Mouse (Mus musculus) thymus, adult 18-20 months (tissue): ENCODE measurements around the gene Npvf.
"Not testable (repeated sequence)": the region's sequence is repeated elsewhere in the genome, so short reads cannot be mapped to it uniquely, and the experiment has no call there.

Experiments
- DNase-seq, 2 experiments: peaks; one replicate each; pipeline ENCODE4 v3.0.0; 2022; ENCODE audit warnings: mixed read lengths in 2 of 2

Npvf gene

DNA sequence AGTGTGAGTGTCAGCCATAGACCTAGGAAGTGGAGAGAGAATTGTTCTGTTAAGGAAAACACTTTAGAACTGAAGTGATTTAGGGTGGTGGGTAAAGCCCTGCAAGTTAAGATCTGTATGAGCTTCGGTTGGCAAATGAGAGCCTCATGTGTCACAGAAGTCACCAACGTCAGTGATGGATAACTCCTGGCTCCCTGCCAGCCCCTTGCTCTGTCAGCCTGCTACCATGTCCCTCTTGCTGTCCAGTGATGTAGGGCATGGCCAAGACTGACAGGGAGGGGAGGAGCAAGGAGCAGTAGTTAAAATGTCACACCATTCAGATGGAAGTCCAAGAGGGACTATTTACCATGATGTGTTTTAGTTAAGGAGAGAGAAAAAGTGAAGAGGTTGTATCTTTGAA is 14.6 kb downstream of the Npvf start:
- no peak for DNase-seq

DNA sequence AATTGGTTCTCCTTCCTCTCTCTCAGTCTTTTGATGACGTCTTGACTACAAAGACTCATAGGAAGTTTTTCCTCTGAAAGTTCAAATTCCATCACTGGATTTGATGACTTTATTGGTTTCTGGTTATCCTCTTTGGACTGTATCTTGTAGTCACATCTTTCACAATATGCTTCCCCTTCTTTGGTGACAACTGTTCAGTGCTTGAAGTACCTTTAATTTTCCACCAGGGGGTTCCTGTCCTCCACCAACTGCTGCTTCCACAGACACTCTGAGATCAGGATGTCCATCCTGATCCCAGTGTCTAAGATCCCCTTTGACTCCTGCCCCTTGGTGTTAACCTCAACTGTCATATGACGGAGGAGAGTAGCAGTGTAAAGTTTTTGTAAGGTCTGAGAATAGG is 28.1 kb downstream of the Npvf start:
- not testable (repeated sequence) for DNase-seq

DNA sequence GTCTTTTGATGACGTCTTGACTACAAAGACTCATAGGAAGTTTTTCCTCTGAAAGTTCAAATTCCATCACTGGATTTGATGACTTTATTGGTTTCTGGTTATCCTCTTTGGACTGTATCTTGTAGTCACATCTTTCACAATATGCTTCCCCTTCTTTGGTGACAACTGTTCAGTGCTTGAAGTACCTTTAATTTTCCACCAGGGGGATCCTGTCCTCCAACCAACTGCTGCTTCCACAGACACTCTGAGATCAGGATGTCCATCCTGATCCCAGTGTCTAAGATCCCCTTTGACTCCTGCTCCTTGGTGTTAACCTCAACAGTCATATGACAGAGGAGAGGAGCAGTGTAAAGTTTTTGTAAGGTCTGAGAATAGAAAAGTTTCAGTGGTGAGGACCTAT is 36.0 kb downstream of the Npvf start:
- DNase-seq = not testable (repeated sequence)

DNA sequence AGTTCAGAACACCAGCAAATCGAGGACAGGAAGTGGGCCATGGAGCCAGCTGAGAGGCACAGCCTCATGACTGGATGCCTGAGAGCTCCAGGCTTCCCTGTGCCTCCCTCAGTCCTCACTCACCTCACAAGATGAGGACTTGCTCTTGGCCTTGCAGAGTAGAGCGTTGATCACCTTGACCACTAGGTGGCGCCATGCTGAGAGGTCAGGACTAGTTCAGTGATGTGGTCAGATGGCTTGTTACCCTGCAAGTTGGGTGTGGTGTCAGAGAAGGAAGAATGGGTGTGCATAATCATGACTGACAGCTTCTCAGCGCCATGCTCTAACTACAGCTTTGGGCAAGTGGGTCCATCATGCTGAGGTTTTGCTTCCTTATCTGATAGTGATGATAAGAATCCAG is 52.6 kb downstream of the Npvf start:
- peak; percentile 12 to 21 for DNase-seq
